Mouse (Mus musculus) ES-E14 (cell line): ENCODE measurements around the gene Atp6v0e2. TPM values are rescaled to one million over a fixed set of nuclear protein-coding genes. Genes with fewer than 3 reads are reported as not detected.

Experiments used
- DNase-seq: peaks from one replicate; pipeline ENCODE4 v3.0.0-alpha.2; 2013; ENCODE audit warnings: low read depth, low spot score
- H3K27ac ChIP-seq: 2 replicates; pipeline ENCODE4 v1.5.1; 2012; ENCODE audit warnings: low read depth, mild to moderate bottlenecking, low read length, moderate library complexity, mixed read lengths; ENCODE audit not compliant: poor library complexity, insufficient read depth, severe bottlenecking
- H3K36me3 ChIP-seq: 2 replicates; pipeline ENCODE4 v1.6.1; 2012; ENCODE audit warnings: mild to moderate bottlenecking, low read length, moderate library complexity, mixed read lengths; ENCODE audit not compliant: control insufficient read depth, poor library complexity, insufficient read depth, severe bottlenecking
- H3K4me1 ChIP-seq, 2 experiments: fragments of 150-350 bp in 1 of 2; sonication (generic) in 1 of 2; 2 replicates each; pipeline ENCODE4 v1.6.1; 2012; ENCODE audit warnings: low read length in 2 of 2, mild to moderate bottlenecking in 1 of 2, mixed read lengths in 1 of 2; ENCODE audit not compliant: control insufficient read depth in 2 of 2, insufficient read depth in 2 of 2, poor library complexity in 1 of 2
- H3K4me3 ChIP-seq, 2 experiments: fragments of 150-350 bp in 1 of 2; sonication (generic) in 1 of 2; 2 replicates each; pipeline ENCODE4 v1.5.1; 2012; ENCODE audit warnings: low read length in 2 of 2, low read depth in 1 of 2, mild to moderate bottlenecking in 1 of 2, mixed read lengths in 1 of 2; ENCODE audit not compliant: insufficient read depth in 1 of 2, poor library complexity in 1 of 2, severe bottlenecking in 1 of 2
- H3K9ac ChIP-seq: 2 replicates; pipeline ENCODE4 v1.6.1; 2012; ENCODE audit warnings: low read depth, mild to moderate bottlenecking, low read length, mixed read lengths; ENCODE audit not compliant: poor library complexity, insufficient read depth, severe bottlenecking
- H3K9me3 ChIP-seq: fragments of 150-350 bp; sonication (generic); 2 replicates; pipeline ENCODE4 v1.6.1; 2012; ENCODE audit warnings: low read depth, mild to moderate bottlenecking, low read length; ENCODE audit not compliant: control insufficient read depth, insufficient read depth
- CHD2 ChIP-seq: IDR thresholded peaks from 2 replicates; pipeline ENCODE4 v1.6.1; 2014; ENCODE audit warnings: mild to moderate bottlenecking, low read depth, low read length, inconsistent platforms
- HCFC1 ChIP-seq: IDR thresholded peaks from 2 replicates; pipeline ENCODE4 v1.6.1; 2012; ENCODE audit warnings: low read length, inconsistent platforms, borderline replicate concordance; ENCODE audit not compliant: insufficient read depth
- MAFK ChIP-seq: IDR thresholded peaks from 2 replicates; pipeline ENCODE4 v1.6.1; 2014; ENCODE audit warnings: mild to moderate bottlenecking, low read depth, low read length, inconsistent platforms; ENCODE audit not compliant: insufficient read depth
- ZC3H11A ChIP-seq: IDR thresholded peaks from 2 replicates; pipeline ENCODE4 v1.6.1; 2012; ENCODE audit warnings: low read depth, mild to moderate bottlenecking, inconsistent platforms, low read length, borderline replicate concordance
- ZNF384 ChIP-seq: IDR thresholded peaks from 2 replicates; pipeline ENCODE4 v1.6.1; 2012; ENCODE audit warnings: low read depth, low read length, inconsistent platforms
- in situ Hi-C, 2 experiments: fragments of 600-800 bp; cut with MboI; formaldehyde crosslinking; loops; one replicate each; pipeline ENCODE4 v1.15.1; 2025; ENCODE audit warnings: low sequenced_read_pairs in 2 of 2, inconsistent platforms in 1 of 2; ENCODE audit not compliant: unreplicated experiment in 2 of 2
- total RNA-seq: library from RNA; depleted of rRNA; stranded (reverse); fragments of 300-350 nt; gene quantifications from 2 replicates; pipeline ENCODE4 v1.2.3, GENCODE M21; 2012

Gene Atp6v0e2
- total RNA-seq, 1 experiment = 15.9 TPM

- Histone ChIP-seq H3K9ac (no peak overlapping the region), H3K4me3 (no peak overlapping the region), H3K27ac (no peak overlapping the region), H3K4me1 (peaks cover 0 to 2% of the 10 kb centered on the region in 2 experiments; a peak in 1 of 4 replicates), H3K9me3 (no peaks in the 10 kb centered on the region), H3K36me3 (no peaks in the 10 kb centered on the region)
- TF ChIP-seq MAFK = no peak
- TF ChIP-seq HCFC1 = no peak
- in situ Hi-C loops = no loop called here
- DNase-seq = no peak
These were observed 9.4 kb downstream of the Atp6v0e2 start for GRCm38 (mm10) chr6:48546858-48547257.

GRCm38 (mm10) chr6:48548314-48548713, 10.9 kb downstream of the Atp6v0e2 start:
- no peak overlapping the region for H3K27ac ChIP-seq
- H3K9ac ChIP-seq = no peak overlapping the region
- no peaks in the 10 kb centered on the region for H3K36me3 ChIP-seq
- H3K4me3 ChIP-seq = no peak overlapping the region
- in situ Hi-C loops = no loop called here
- no peaks in the 10 kb centered on the region for H3K9me3 ChIP-seq
- TF ChIP-seq ZNF384 = no peak
- no peak for TF ChIP-seq ZC3H11A
- TF ChIP-seq CHD2 = no peak
- TF ChIP-seq MAFK = no peak
- no peak for TF ChIP-seq HCFC1
- no peaks in the 10 kb centered on the region for H3K4me1 ChIP-seq
- no peak for DNase-seq

GRCm38 (mm10) chr6:48552918-48553317, 15.5 kb downstream of the Atp6v0e2 start:
- TF ChIP-seq CHD2 = no peak
- no peak for TF ChIP-seq HCFC1
- peak; percentile 75 for TF ChIP-seq MAFK
- H3K9me3 ChIP-seq = no peaks in the 10 kb centered on the region
- H3K4me1 ChIP-seq = peaks cover 0 to 6% of the 10 kb centered on the region in 2 experiments; a peak in 1 of 4 replicates
- no peak overlapping the region for H3K4me3 ChIP-seq
- no peak overlapping the region for H3K27ac ChIP-seq
- in situ Hi-C loops = no loop called here
- no peak overlapping the region for H3K9ac ChIP-seq
- H3K36me3 ChIP-seq = no peaks in the 10 kb centered on the region
- peak; percentile 96 for DNase-seq

GRCm38 (mm10) chr6:48553819-48554218, 16.4 kb downstream of the Atp6v0e2 start:
- H3K4me3 ChIP-seq = 0 out of 4 replicates have a peak overlapping the region, but pooled peaks of 1 of the 2 experiments have one; percentile 52
- in situ Hi-C loops = no loop called here
- no peaks in the 10 kb centered on the region for H3K9me3 ChIP-seq
- no peak overlapping the region for H3K27ac ChIP-seq
- no peak overlapping the region for H3K9ac ChIP-seq
- no peaks in the 10 kb centered on the region for H3K36me3 ChIP-seq
- peaks cover 0 to 6% of the 10 kb centered on the region in 2 experiments; a peak in 1 of 4 replicates for H3K4me1 ChIP-seq
- no peak for TF ChIP-seq HCFC1
- no peak for TF ChIP-seq ZNF384
- TF ChIP-seq CHD2 = no peak
- no peak for TF ChIP-seq MAFK
- no peak for TF ChIP-seq ZC3H11A
- no peak for DNase-seq

GRCm38 (mm10) chr6:48554280-48555103, 17.1 kb downstream of the Atp6v0e2 start, which contains the start of gene Lrrc61:
Lrrc61 (plus strand) TSS chr6:48554796.
- DNase-seq = peak; percentile 89
- no peaks in the 10 kb centered on the region for H3K9me3 ChIP-seq
- H3K4me3 ChIP-seq = peak within 1 kb of the TSS; percentile 52 to 69
- no peak for TF ChIP-seq ZC3H11A
- no peak for TF ChIP-seq MAFK
- no peak for TF ChIP-seq HCFC1
- TF ChIP-seq ZNF384 = no peak
- TF ChIP-seq CHD2 = no peak
- H3K36me3 ChIP-seq = no peaks in the 10 kb centered on the region
- H3K9ac ChIP-seq = peak within 1 kb of the TSS; percentile 66
- H3K4me1 ChIP-seq = peaks cover 0 to 6% of the 10 kb centered on the region in 2 experiments; a peak in 1 of 4 replicates
- in situ Hi-C loops = no loop called here
- H3K27ac ChIP-seq = peak within 1 kb of the TSS; percentile 44
